Mouse (Mus musculus): ENCODE data around the gene Col4a3bp. TPM values are rescaled to one million over a fixed set of nuclear protein-coding genes. Genes with fewer than 3 reads are reported as not detected.

The Col4a3bp gene
- polyA plus RNA-seq, 1 experiment from 2014 or later: 6.8 TPM

GRCm38 (mm10) chr13:96664419-96664974 lies 122.1 kb downstream of the Col4a3bp start:
- DNase-seq (ENCODE audit: low spot score): no peak
- no peaks in the 10 kb centered on the region for H3K9me3 ChIP-seq
- no peak overlapping the region for H3K27ac ChIP-seq
- H3K4me1 ChIP-seq (replicated peaks): peaks cover 38% of the 10 kb centered on the region
- WGBS: 92% methylated on average over 7 of the region's 7 CpGs
- peaks cover 84% of the 10 kb centered on the region for H3K36me3 ChIP-seq
- no peaks in the 10 kb centered on the region for H3K27me3 ChIP-seq (ENCODE audit: insufficient read depth, poor library complexity, severe bottlenecking)
- no peak overlapping the region for H3K4me3 ChIP-seq

GRCm38 (mm10) chr13:96670019-96670405 lies 127.6 kb downstream of the Col4a3bp start:
- 7% methylated on average over 13 of the region's 13 CpGs for WGBS

GRCm38 (mm10) chr13:96670406-96671077 lies 128.1 kb downstream of the Col4a3bp start, which contains the start of gene Hmgcr:
Hmgcr (minus strand) TSS chr13:96670936.
- Histone ChIP-seq H3K27me3 (ENCODE audit: insufficient read depth, poor library complexity, severe bottlenecking) (no peaks in the 10 kb centered on the region), H3K27ac (peak within 1 kb of the TSS; percentile 100), H3K36me3 (peaks cover 25% of the 10 kb centered on the region), H3K4me3 (peak within 1 kb of the TSS; percentile 99), H3K9me3 (no peaks in the 10 kb centered on the region), H3K4me1 (replicated peaks) (peaks cover 41% of the 10 kb centered on the region)
- DNase-seq (ENCODE audit: low spot score): peak; percentile 99
- under 1% methylated on average over 70 of the region's 70 CpGs for WGBS

More at GRCm38 (mm10) chr13:96670019-96670405, 127.6 kb downstream of the Col4a3bp start:
- Histone ChIP-seq H3K4me3 (peak overlapping the region; percentile 99), H3K36me3 (peaks cover 30% of the 10 kb centered on the region), H3K4me1 (replicated peaks) (peaks cover 41% of the 10 kb centered on the region), H3K27ac (peak overlapping the region; percentile 100), H3K9me3 (no peaks in the 10 kb centered on the region), H3K27me3 (ENCODE audit: insufficient read depth, poor library complexity, severe bottlenecking) (no peaks in the 10 kb centered on the region)
- DNase-seq (ENCODE audit: low spot score): no peak

GRCm38 (mm10) chr13:96671078-96671905 lies 128.9 kb downstream of the Col4a3bp start:
- Histone ChIP-seq H3K27ac (peak overlapping the region; percentile 100), H3K27me3 (ENCODE audit: insufficient read depth, poor library complexity, severe bottlenecking) (no peaks in the 10 kb centered on the region), H3K4me1 (replicated peaks) (peaks cover 41% of the 10 kb centered on the region), H3K36me3 (peaks cover 18% of the 10 kb centered on the region), H3K9me3 (no peaks in the 10 kb centered on the region), H3K4me3 (peak overlapping the region; percentile 99)
- 15% methylated on average over 31 of the region's 31 CpGs for WGBS
- no peak for DNase-seq (ENCODE audit: low spot score)

- 92% methylated on average over 5 of the region's 5 CpGs for WGBS
- Histone ChIP-seq H3K36me3 (peaks cover 12% of the 10 kb centered on the region), H3K27me3 (ENCODE audit: insufficient read depth, poor library complexity, severe bottlenecking) (no peaks in the 10 kb centered on the region), H3K4me1 (replicated peaks) (peaks cover 38% of the 10 kb centered on the region), H3K4me3 (no peak overlapping the region), H3K9me3 (no peaks in the 10 kb centered on the region), H3K27ac (peak overlapping the region; percentile 100)
- no peak for DNase-seq (ENCODE audit: low spot score)
Observed at GRCm38 (mm10) chr13:96671906-96672234, 129.5 kb downstream of the Col4a3bp start.

- H3K27me3 ChIP-seq (ENCODE audit: insufficient read depth, poor library complexity, severe bottlenecking): no peaks in the 10 kb centered on the region
- peaks cover 8% of the 10 kb centered on the region for H3K36me3 ChIP-seq
- WGBS: 88% methylated on average over 6 of the region's 6 CpGs
- peak overlapping the region; percentile 100; the same call in 1 of the 2 replicates for H3K27ac ChIP-seq
- no peak overlapping the region for H3K4me3 ChIP-seq
- H3K9me3 ChIP-seq: no peaks in the 10 kb centered on the region
- DNase-seq (ENCODE audit: low spot score): no peak
- peaks cover 34% of the 10 kb centered on the region for H3K4me1 ChIP-seq (replicated peaks)
Observed at GRCm38 (mm10) chr13:96672276-96672675, 129.9 kb downstream of the Col4a3bp start.

- Histone ChIP-seq H3K27me3 (ENCODE audit: insufficient read depth, poor library complexity, severe bottlenecking) (no peaks in the 10 kb centered on the region), H3K4me3 (no peak overlapping the region), H3K9me3 (no peaks in the 10 kb centered on the region), H3K27ac (no peak overlapping the region), H3K4me1 (replicated peaks) (peaks cover 19% of the 10 kb centered on the region), H3K36me3 (no peaks in the 10 kb centered on the region)
- DNase-seq (ENCODE audit: low spot score): no peak
- WGBS: 81% methylated on average over 7 of the region's 7 CpGs
Observed at GRCm38 (mm10) chr13:96673817-96674216, 131.4 kb downstream of the Col4a3bp start.

- DNase-seq (ENCODE audit: low spot score): no peak
- Histone ChIP-seq H3K4me1 (replicated peaks) (peaks cover 9% of the 10 kb centered on the region), H3K27me3 (ENCODE audit: insufficient read depth, poor library complexity, severe bottlenecking) (no peaks in the 10 kb centered on the region), H3K27ac (no peak overlapping the region), H3K9me3 (no peaks in the 10 kb centered on the region), H3K4me3 (no peak overlapping the region), H3K36me3 (no peaks in the 10 kb centered on the region)
- WGBS: 83% methylated on average over 6 of the region's 6 CpGs
Observed at GRCm38 (mm10) chr13:96675756-96676155, 133.3 kb downstream of the Col4a3bp start.

- no peak overlapping the region for H3K4me3 ChIP-seq
- no peaks in the 10 kb centered on the region for H3K36me3 ChIP-seq
- DNase-seq (ENCODE audit: low spot score): no peak
- no peaks in the 10 kb centered on the region for H3K27me3 ChIP-seq (ENCODE audit: insufficient read depth, poor library complexity, severe bottlenecking)
- no peaks in the 10 kb centered on the region for H3K9me3 ChIP-seq
- no peak overlapping the region for H3K27ac ChIP-seq
- no peaks in the 10 kb centered on the region for H3K4me1 ChIP-seq (replicated peaks)
- WGBS: 83% methylated on average over 1 of the region's 1 CpGs
Observed at GRCm38 (mm10) chr13:96677071-96677470, 134.7 kb downstream of the Col4a3bp start.

GRCm38 (mm10) chr13:96678616-96679015 lies 136.2 kb downstream of the Col4a3bp start:
- no peaks in the 10 kb centered on the region for H3K9me3 ChIP-seq
- H3K4me1 ChIP-seq (replicated peaks): no peaks in the 10 kb centered on the region
- DNase-seq (ENCODE audit: low spot score): no peak
- no peaks in the 10 kb centered on the region for H3K27me3 ChIP-seq (ENCODE audit: insufficient read depth, poor library complexity, severe bottlenecking)
- H3K36me3 ChIP-seq: no peaks in the 10 kb centered on the region
- no peak overlapping the region for H3K4me3 ChIP-seq
- 79% methylated on average over 6 of the region's 6 CpGs for WGBS
- no peak overlapping the region for H3K27ac ChIP-seq

- no peaks in the 10 kb centered on the region for H3K27me3 ChIP-seq (ENCODE audit: insufficient read depth, poor library complexity, severe bottlenecking)
- DNase-seq (ENCODE audit: low spot score): no peak
- H3K4me3 ChIP-seq: no peak overlapping the region
- H3K27ac ChIP-seq: no peak overlapping the region
- H3K4me1 ChIP-seq (replicated peaks): no peaks in the 10 kb centered on the region
- H3K9me3 ChIP-seq: no peaks in the 10 kb centered on the region
- WGBS: 90% methylated on average over 9 of the region's 9 CpGs
- H3K36me3 ChIP-seq: no peaks in the 10 kb centered on the region
Observed at GRCm38 (mm10) chr13:96680163-96681087, 138.0 kb downstream of the Col4a3bp start.

- DNase-seq (ENCODE audit: low spot score): no peak
- H3K9me3 ChIP-seq: no peaks in the 10 kb centered on the region
Observed at GRCm38 (mm10) chr13:96681088-96681620, 138.7 kb downstream of the Col4a3bp start.

More at GRCm38 (mm10) chr13:96681088-96681620, 138.7 kb downstream of the Col4a3bp start:
- no peaks in the 10 kb centered on the region for H3K27me3 ChIP-seq (ENCODE audit: insufficient read depth, poor library complexity, severe bottlenecking)
- no peak overlapping the region for H3K4me3 ChIP-seq
- no peak overlapping the region for H3K27ac ChIP-seq
- H3K4me1 ChIP-seq (replicated peaks): no peaks in the 10 kb centered on the region
- no peaks in the 10 kb centered on the region for H3K36me3 ChIP-seq
